Mouse (Mus musculus): ENCODE data around the gene B020004J07Rik. TPM values are rescaled to one million over a fixed set of nuclear protein-coding genes. Genes with fewer than 3 reads are reported as not detected.
"Not testable (repeated sequence)": the region's sequence is repeated elsewhere in the genome, so short reads cannot be mapped to it uniquely, and the experiment has no call there.

The B020004J07Rik gene
- not detected in 2 replicates for polyA plus RNA-seq (2016; fragmentation: Nextera tagmentation; extraction: Ambion mirVana)

DNA sequence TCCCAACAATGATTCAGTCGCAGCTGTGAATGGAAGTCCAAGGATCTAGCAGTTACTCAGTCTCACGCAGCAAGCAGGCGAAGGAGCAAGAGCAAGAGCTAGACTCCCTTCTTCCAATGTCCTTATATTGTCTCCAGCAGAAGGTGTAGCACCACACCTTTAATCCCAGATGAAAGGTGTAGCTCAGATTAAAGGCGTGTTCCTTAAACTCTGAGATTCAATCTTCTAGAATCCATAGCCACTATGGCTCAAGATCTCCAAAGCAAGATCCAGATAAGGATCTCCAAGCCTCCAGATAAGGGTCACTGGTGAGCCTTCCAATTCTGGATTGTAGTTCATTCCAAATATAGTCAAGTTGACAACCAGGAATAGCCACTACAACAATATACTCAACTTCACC lies at the start of gene B020004J07Rik:
Gene B020004J07Rik, minus strand, starts transcription at position 101 of the 400 bp plus-strand sequence.
- not testable (repeated sequence) for H3K4me1 ChIP-seq; H3K9me3 ChIP-seq; H3K4me3 ChIP-seq; H3K9ac ChIP-seq (replicated peaks); H3K4me2 ChIP-seq (replicated peaks); H3K27me3 ChIP-seq; ATAC-seq (ENCODE audit: low FRiP score, low read depth); H3K36me3 ChIP-seq; H3K27ac ChIP-seq (replicated peaks)
- 94% methylated on average over 4 of the region's 4 CpGs for WGBS

DNA sequence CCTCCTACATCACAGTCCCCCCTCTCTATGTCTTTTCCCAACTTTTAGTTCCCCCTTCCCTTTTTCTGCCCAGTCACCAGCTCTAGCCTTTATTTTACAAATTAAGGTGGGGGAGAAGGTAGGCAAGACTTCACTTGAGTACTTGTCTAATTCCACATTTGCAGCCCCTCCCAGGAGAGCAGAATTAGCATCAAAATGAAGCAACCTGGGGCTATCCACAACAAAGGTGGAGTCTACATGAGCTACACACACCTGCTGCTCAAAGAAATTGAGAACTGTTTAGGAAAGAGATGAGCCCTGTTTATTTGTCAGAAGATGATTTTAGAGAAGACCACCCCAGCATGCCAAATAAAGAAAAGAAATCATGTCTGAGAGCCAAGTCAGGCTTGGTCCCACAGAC lies 45.6 kb upstream of the B020004J07Rik start:
- H3K4me1 ChIP-seq, result no peaks in the 10 kb centered on the region
- 0 out of 2 replicates have a peak, but pooled peaks cover 3% of the 10 kb centered on the region for H3K9me3 ChIP-seq
- no peaks in the 10 kb centered on the region for H3K27me3 ChIP-seq
- H3K36me3 ChIP-seq, result no peaks in the 10 kb centered on the region
- ATAC-seq (ENCODE audit: low FRiP score, low read depth), result no peak
- no peak overlapping the region for H3K4me2 ChIP-seq (replicated peaks)
- H3K9ac ChIP-seq (replicated peaks), result no peak overlapping the region
- H3K27ac ChIP-seq (replicated peaks), result no peak overlapping the region
- H3K4me3 ChIP-seq, result no peak overlapping the region

DNA sequence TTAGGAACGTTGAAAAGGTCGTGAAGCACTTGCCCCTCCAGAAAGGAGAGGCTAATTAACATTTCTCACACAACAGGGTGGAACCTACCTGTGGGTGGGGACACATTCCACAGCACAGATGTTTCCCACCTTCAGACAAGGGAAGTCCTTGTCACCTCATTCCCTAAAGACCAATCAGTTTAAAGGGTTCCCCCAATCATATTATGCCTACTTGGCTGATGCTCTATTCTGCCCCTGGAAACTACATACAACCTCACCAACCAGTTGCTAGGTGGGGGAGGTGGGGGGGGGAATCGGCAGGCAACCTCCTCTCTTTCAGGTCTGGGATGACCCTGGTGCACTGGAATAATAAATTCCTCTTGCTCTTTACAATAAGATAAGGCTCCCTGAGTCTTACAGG lies 39.8 kb upstream of the B020004J07Rik start:
- no peak overlapping the region for H3K9ac ChIP-seq (replicated peaks)
- no peak overlapping the region for H3K27ac ChIP-seq (replicated peaks)
- 44% methylated on average over 3 of the region's 3 CpGs for WGBS
- no peak overlapping the region for H3K4me2 ChIP-seq (replicated peaks)
- no peaks in the 10 kb centered on the region for H3K4me1 ChIP-seq
- no peaks in the 10 kb centered on the region for H3K36me3 ChIP-seq
- H3K4me3 ChIP-seq, result no peak overlapping the region
- no peaks in the 10 kb centered on the region for H3K9me3 ChIP-seq
- no peak for ATAC-seq (ENCODE audit: low FRiP score, low read depth)
- no peaks in the 10 kb centered on the region for H3K27me3 ChIP-seq

DNA sequence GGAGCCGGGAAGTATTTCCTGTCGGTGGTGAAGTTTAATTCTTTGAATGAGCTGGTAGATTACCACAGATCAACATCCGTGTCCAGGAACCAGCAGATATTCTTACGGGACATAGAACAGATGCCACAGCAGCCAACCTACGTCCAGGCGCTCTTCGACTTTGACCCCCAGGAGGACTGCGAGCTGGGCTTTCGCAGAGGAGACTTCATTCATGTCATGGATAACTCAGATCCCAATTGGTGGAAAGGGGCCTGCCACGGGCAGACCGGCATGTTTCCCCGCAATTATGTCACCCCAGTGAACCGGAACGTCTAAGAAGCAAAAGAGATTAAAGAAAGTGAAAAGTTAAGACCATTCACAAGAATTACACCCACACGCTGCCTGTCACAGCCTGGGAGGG lies 31.9 kb upstream of the B020004J07Rik start:
- WGBS, result 76% methylated on average over 15 of the region's 15 CpGs
- H3K4me1 ChIP-seq; H3K27me3 ChIP-seq; H3K27ac ChIP-seq (replicated peaks); H3K36me3 ChIP-seq; H3K9ac ChIP-seq (replicated peaks); H3K4me2 ChIP-seq (replicated peaks); H3K4me3 ChIP-seq; ATAC-seq (ENCODE audit: low FRiP score, low read depth); H3K9me3 ChIP-seq: not testable (repeated sequence)

DNA sequence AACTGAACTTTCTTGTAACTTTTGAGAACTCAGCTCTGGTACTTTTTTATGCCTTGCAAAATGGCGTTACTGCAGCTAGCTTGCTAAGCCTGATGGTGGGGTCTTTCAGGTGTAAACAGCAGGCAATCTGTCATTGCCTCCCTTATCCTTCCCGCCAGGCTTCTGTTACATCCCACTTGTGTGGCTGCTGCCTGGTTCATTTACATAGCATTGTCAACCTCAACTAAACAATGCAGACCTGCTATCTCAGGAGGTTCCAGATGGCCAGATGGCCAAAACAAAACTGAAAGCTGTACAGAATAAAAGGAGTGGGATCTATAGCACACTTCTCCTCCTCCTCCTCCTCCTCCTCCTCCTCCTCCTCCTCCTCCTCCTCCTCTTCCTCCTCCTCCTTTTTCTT lies 28.2 kb upstream of the B020004J07Rik start:
- H3K4me2 ChIP-seq (replicated peaks); H3K9ac ChIP-seq (replicated peaks); H3K9me3 ChIP-seq; ATAC-seq (ENCODE audit: low FRiP score, low read depth); H3K27me3 ChIP-seq; H3K27ac ChIP-seq (replicated peaks); H3K4me1 ChIP-seq; H3K36me3 ChIP-seq; H3K4me3 ChIP-seq: not testable (repeated sequence)
- WGBS, result 65% methylated on average over 2 of the region's 2 CpGs

DNA sequence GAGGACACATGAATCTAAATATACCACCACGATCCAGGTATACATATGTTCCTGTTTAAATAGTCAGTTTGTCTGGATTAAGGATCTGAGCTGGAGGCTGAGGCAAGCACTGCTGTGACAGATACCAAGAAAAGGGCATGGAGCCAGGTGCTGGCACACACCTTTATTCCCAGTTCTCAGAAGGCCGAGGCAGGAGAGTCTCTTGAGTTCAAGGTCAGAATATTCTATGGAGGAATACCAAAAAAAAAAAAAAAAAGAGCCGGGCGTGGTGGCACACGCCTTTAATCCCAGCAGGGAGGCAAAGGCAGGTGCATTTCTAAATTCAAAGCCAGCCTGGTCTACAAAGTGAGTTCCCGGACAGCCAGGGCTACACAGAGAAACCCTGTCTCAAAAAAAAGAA lies 18.5 kb upstream of the B020004J07Rik start:
- ATAC-seq (ENCODE audit: low FRiP score, low read depth), result no peak
- H3K27me3 ChIP-seq, result no peaks in the 10 kb centered on the region
- 84% methylated on average over 6 of the region's 6 CpGs for WGBS

DNA sequence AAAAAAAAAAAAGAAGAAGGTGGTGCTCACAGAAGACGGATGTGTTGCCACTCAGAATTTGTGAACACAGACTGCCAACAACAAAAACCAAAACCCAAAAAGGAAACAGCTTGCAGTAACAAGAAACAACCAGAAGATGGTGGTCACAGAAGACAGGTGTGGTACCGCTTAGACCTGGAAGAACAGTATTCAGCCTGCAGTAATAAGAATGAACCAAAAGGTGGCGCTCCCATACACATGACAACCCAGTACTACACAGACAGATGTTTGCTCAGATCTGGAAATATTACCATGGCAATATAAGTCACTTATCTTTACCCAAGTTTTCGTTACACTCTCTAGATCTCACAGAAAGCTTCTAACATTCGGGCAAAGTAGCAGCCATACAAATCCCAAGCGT lies 17.1 kb upstream of the B020004J07Rik start:
- Histone ChIP-seq H3K4me3 (no peak overlapping the region), H3K27me3 (no peaks in the 10 kb centered on the region)

More for the DNA sequence above, 18.5 kb upstream of the B020004J07Rik start:
- Histone ChIP-seq H3K9me3 (no peaks in the 10 kb centered on the region), H3K4me2 (replicated peaks) (no peak overlapping the region), H3K9ac (replicated peaks) (no peak overlapping the region), H3K36me3 (no peaks in the 10 kb centered on the region), H3K4me1 (no peaks in the 10 kb centered on the region), H3K4me3 (no peak overlapping the region), H3K27ac (replicated peaks) (no peak overlapping the region)

DNA sequence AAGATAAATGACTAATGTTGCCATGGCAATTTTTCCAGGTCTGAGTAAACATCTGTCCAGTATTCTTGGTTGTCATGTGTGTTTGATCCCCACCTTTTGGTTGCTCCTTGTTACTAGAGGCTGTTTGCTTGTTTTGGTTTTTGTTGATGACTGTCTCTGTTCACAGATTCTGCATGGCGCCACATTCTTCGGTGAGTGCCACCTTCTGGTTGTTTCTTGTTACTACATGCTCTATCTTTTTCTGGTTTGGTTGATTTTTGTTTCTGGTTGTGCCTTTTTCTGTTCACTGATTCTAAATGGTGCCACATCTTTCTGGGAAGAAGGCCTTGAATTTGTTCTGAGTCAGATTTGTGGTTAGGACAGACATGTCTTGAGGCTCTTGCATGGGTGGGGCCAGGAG lies 7.1 kb upstream of the B020004J07Rik start:
- Histone ChIP-seq H3K4me3 (no peak overlapping the region), H3K36me3 (no peaks in the 10 kb centered on the region), H3K27ac (replicated peaks) (no peak overlapping the region), H3K4me2 (replicated peaks) (no peak overlapping the region), H3K9ac (replicated peaks) (no peak overlapping the region), H3K27me3 (no peaks in the 10 kb centered on the region), H3K9me3 (peaks cover 11% of the 10 kb centered on the region), H3K4me1 (no peaks in the 10 kb centered on the region)
- WGBS, result 67% methylated on average over 2 of the region's 2 CpGs
- ATAC-seq (ENCODE audit: low FRiP score, low read depth), result no peak

More for the DNA sequence above, 17.1 kb upstream of the B020004J07Rik start:
- no peak for ATAC-seq (ENCODE audit: low FRiP score, low read depth)
- H3K4me1 ChIP-seq, result no peaks in the 10 kb centered on the region
- no peak overlapping the region for H3K4me2 ChIP-seq (replicated peaks)
- no peak overlapping the region for H3K27ac ChIP-seq (replicated peaks)
- H3K9ac ChIP-seq (replicated peaks), result no peak overlapping the region
- H3K9me3 ChIP-seq, result no peaks in the 10 kb centered on the region
- H3K36me3 ChIP-seq, result no peaks in the 10 kb centered on the region
- 44% methylated on average over 6 of the region's 6 CpGs for WGBS

Other genes with a start within 250 kb of the B020004J07Rik start
- 69.9 and 72.2 TPM in 2 replicates for gene Leprot, start 196.3 kb downstream of the B020004J07Rik start, polyA plus RNA-seq (2016; fragmentation: Nextera tagmentation; extraction: Ambion mirVana)
- gene Lepr, start 126.6 kb downstream of the B020004J07Rik start, polyA plus RNA-seq (2016; fragmentation: Nextera tagmentation; extraction: Ambion mirVana), result 2.7 and 4.2 TPM in 2 replicates
- gene C130073F10Rik, start 49.8 kb upstream of the B020004J07Rik start, polyA plus RNA-seq (2016; fragmentation: Nextera tagmentation; extraction: Ambion mirVana), result not detected in 2 replicates
- not detected in 2 replicates for gene Gm12800, start 65.1 kb upstream of the B020004J07Rik start, polyA plus RNA-seq (2016; fragmentation: Nextera tagmentation; extraction: Ambion mirVana)
- not detected in 2 replicates for gene Gm12794, start 96.4 kb upstream of the B020004J07Rik start, polyA plus RNA-seq (2016; fragmentation: Nextera tagmentation; extraction: Ambion mirVana)
- gene Gm12790, start 137.0 kb upstream of the B020004J07Rik start, polyA plus RNA-seq (2016; fragmentation: Nextera tagmentation; extraction: Ambion mirVana), result not detected in 2 replicates
- gene Gm12789, start 142.6 kb upstream of the B020004J07Rik start, polyA plus RNA-seq (2016; fragmentation: Nextera tagmentation; extraction: Ambion mirVana), result not detected in 2 replicates
- 9.9 and 11.7 TPM in 2 replicates for gene Pde4b, start 243.5 kb upstream of the B020004J07Rik start, polyA plus RNA-seq (2016; fragmentation: Nextera tagmentation; extraction: Ambion mirVana)

Data from midbrain, embryonic 12.5 days (tissue).